Mouse (Mus musculus) kidney, postnatal 25 days (tissue): ENCODE measurements at regions not wholly inside any gene's neighbourhood (a gene's known extent, or its start where the extent isn't known, plus 50 kb on each side); places are given as distances from the start of the nearest gene placed in this dataset.

Experiments used
- DNase-seq, 2 experiments: peaks; one replicate each; pipeline ENCODE4 v3.0.0; 2021; ENCODE audit warnings: mixed read lengths in 2 of 2

GRCm38 (mm10) chr10:12248853-12249252, 620.3 kb downstream of the Utrn start:
- DNase-seq = no peak

- DNase-seq = no peak
Measured at GRCm38 (mm10) chr10:12253274-12253673, 615.9 kb downstream of the Utrn start.

- DNase-seq = no peak
Measured at GRCm38 (mm10) chr10:12285679-12286078, 583.5 kb downstream of the Utrn start.

GRCm38 (mm10) chr10:12298887-12299286, 570.3 kb downstream of the Utrn start:
- DNase-seq = no peak

- no peak for DNase-seq
Measured at GRCm38 (mm10) chr10:12302396-12302795, 566.8 kb downstream of the Utrn start.

- no peak for DNase-seq
Measured at GRCm38 (mm10) chr10:12320311-12320710, 548.9 kb downstream of the Utrn start.
